Mouse (Mus musculus) CH12F3 (cell line): ENCODE data around the gene Hist1h3f.
"Not testable (repeated sequence)": the region's sequence is repeated elsewhere in the genome, so short reads cannot be mapped to it uniquely, and the experiment has no call there.

ENCODE experiments used
- in situ Hi-C: fragments of 300-500 bp; cut with MboI; formaldehyde crosslinking; loops from 2 replicates; pipeline ENCODE4 v1.14.3; 2020; ENCODE audit warnings: low sequenced_read_pairs

Hist1h3f gene

GRCm38 (mm10) chr13:23534368-23535131, 9.3 kb upstream of the Hist1h3f start:
- in situ Hi-C loops, result no loop called here

GRCm38 (mm10) chr13:23535137-23536075, 8.4 kb upstream of the Hist1h3f start, which contains the start of gene Hist1h3g:
Gene Hist1h3g (plus strand): TSS chr13:23535422.
- in situ Hi-C loops, result not testable (repeated sequence)

GRCm38 (mm10) chr13:23536076-23536822, 7.6 kb upstream of the Hist1h3f start:
- in situ Hi-C loops, result no loop called here

- in situ Hi-C loops, result no loop called here
Measured at GRCm38 (mm10) chr13:23537006-23537710, 6.7 kb upstream of the Hist1h3f start.

- in situ Hi-C loops, result no loop called here
Measured at GRCm38 (mm10) chr13:23538249-23538648, 5.6 kb upstream of the Hist1h3f start.

GRCm38 (mm10) chr13:23539821-23540220, 4.0 kb upstream of the Hist1h3f start:
- in situ Hi-C loops, result not testable (repeated sequence)

- in situ Hi-C loops, result no loop called here
Measured at GRCm38 (mm10) chr13:23541497-23541896, 2.4 kb upstream of the Hist1h3f start.

GRCm38 (mm10) chr13:23542225-23542980, 1.4 kb upstream of the Hist1h3f start:
- in situ Hi-C loops, result not testable (repeated sequence)

- in situ Hi-C loops, result not testable (repeated sequence)
Measured at GRCm38 (mm10) chr13:23542999-23543607, 749 bp upstream of the Hist1h3f start, which contains the start of gene Hist1h2bh. Gene Hist1h2bh (minus strand): TSS chr13:23543392.

- in situ Hi-C loops, result not testable (repeated sequence)
Measured at GRCm38 (mm10) chr13:23544787-23545120, 902 bp downstream of the Hist1h3f start.

GRCm38 (mm10) chr13:23546694-23547093, 2.8 kb downstream of the Hist1h3f start:
- in situ Hi-C loops, result no loop called here

GRCm38 (mm10) chr13:23550761-23551145, 6.9 kb downstream of the Hist1h3f start:
- in situ Hi-C loops, result loop anchor here (25.0 kb wide), 1 partner anchor 1763 kb away; the partner anchor contains the start of genes Hist1h1b, Hist1h2an, Hist1h2bp and Hist1h3i

GRCm38 (mm10) chr13:23551146-23551834, 7.4 kb downstream of the Hist1h3f start, which contains the start of gene Hist1h4f:
Gene Hist1h4f (minus strand): TSS chr13:23551648.
- in situ Hi-C loops, result loop anchor here (25.0 kb wide), 1 partner anchor 1764 kb away; the partner anchor contains the start of genes Hist1h1b, Hist1h2an, Hist1h2bp and Hist1h3i

- in situ Hi-C loops, result loop anchor here (25.0 kb wide), 1 partner anchor 1765 kb away; the partner anchor contains the start of genes Hist1h1b, Hist1h2an, Hist1h2bp and Hist1h3i
Measured at GRCm38 (mm10) chr13:23551931-23552914, 8.4 kb downstream of the Hist1h3f start.

- in situ Hi-C loops, result loop anchor here (25.0 kb wide), 1 partner anchor 1766 kb away; the partner anchor contains the start of genes Hist1h1b, Hist1h2an, Hist1h2bp and Hist1h3i
Measured at GRCm38 (mm10) chr13:23552962-23553361, 9.1 kb downstream of the Hist1h3f start, which contains the start of gene Hist1h1d. Gene Hist1h1d (plus strand): TSS chr13:23553262.

GRCm38 (mm10) chr13:23554393-23554792, 10.5 kb downstream of the Hist1h3f start:
- in situ Hi-C loops, result loop anchor here (25.0 kb wide), 1 partner anchor 1767 kb away; the partner anchor contains the start of genes Hist1h1b, Hist1h2an, Hist1h2bp and Hist1h3i
